Mouse (Mus musculus) hindbrain, embryonic 12.5 days (tissue): ENCODE measurements around the gene Mcemp1. TPM values are rescaled to one million over a fixed set of nuclear protein-coding genes. Genes with fewer than 3 reads are reported as not detected.

Source experiments
- ATAC-seq: fragments of 200-750 bp; cut with Nextera tagmentation; 2 replicates; pipeline ENCODE4 v1.8.0; 2017; ENCODE audit warnings: moderate TSS enrichment; ENCODE audit not compliant: low FRiP score
- H3K27ac ChIP-seq: fragments of 300-500 bp; sonication (generic); 2 replicates; pipeline ENCODE4 v1.5.1; 2016; ENCODE audit warnings: mild to moderate bottlenecking
- H3K27me3 ChIP-seq: fragments of 300-500 bp; sonication (generic); 2 replicates; pipeline ENCODE4 v1.6.1; 2016; ENCODE audit warnings: mild to moderate bottlenecking
- H3K36me3 ChIP-seq: fragments of 300-500 bp; sonication (generic); 2 replicates; pipeline ENCODE4 v1.6.1; 2016; ENCODE audit warnings: mild to moderate bottlenecking
- H3K4me1 ChIP-seq: fragments of 300-500 bp; sonication (generic); 2 replicates; pipeline ENCODE4 v1.6.1; 2016
- H3K4me2 ChIP-seq: fragments of 300-500 bp; sonication (generic); replicated peaks from 2 replicates; pipeline ENCODE4 v1.6.1; 2016; ENCODE audit warnings: mild to moderate bottlenecking
- H3K4me3 ChIP-seq: fragments of 300-500 bp; sonication (generic); 2 replicates; pipeline ENCODE4 v1.5.1; 2016; ENCODE audit warnings: mild to moderate bottlenecking
- H3K9ac ChIP-seq: fragments of 300-500 bp; sonication (generic); 2 replicates; pipeline ENCODE4 v1.6.1; 2016; ENCODE audit warnings: mild to moderate bottlenecking, moderate library complexity
- H3K9me3 ChIP-seq: fragments of 300-500 bp; sonication (generic); replicated peaks from 2 replicates; pipeline ENCODE4 v1.6.1; 2016; ENCODE audit warnings: mild to moderate bottlenecking
- WGBS: fragments of 180-500 bp; shearing (Covaris S2); methylation state at CpG from one replicate; pipeline ENCODE4 v1.1.7; 2016; 5-methylcytosine and 5-hydroxymethylcytosine counted together
- polyA plus RNA-seq: library from polyadenylated mRNA; unstranded; fragments of >200 nt; fragmentation: Nextera tagmentation; extraction: Ambion mirVana; gene quantifications from 2 replicates; pipeline ENCODE4 v1.2.1, GENCODE M21; 2016

The Mcemp1 gene
- polyA plus RNA-seq, 1 experiment from 2014 or later, result 0.18 TPM

DNA sequence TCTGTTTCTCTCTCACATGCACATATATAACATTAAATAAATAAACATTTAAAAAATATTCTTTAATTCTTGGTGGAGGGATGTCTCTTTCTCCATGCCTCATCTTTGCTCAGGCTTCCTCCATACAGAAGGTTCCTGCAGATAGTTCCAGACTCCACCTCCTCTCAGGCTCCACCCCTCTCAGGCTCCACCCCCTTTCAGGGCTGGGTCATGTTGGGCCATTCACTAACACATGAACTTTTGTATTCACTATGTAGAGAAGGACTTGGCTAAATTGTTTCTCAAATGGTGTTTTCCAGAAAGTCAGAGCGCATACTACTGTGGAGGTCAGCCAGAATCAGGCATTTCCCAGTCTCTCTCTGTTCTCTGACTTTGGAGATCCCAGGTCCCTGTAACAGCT, 35.9 kb downstream of the Mcemp1 start:
- Histone ChIP-seq H3K9me3 (no peaks in the 10 kb centered on the region; the same call in 1 of the 2 replicates), H3K27ac (no peak overlapping the region), H3K36me3 (no peaks in the 10 kb centered on the region), H3K4me2 (no peak overlapping the region), H3K4me3 (no peak overlapping the region), H3K4me1 (no peaks in the 10 kb centered on the region), H3K27me3 (no peaks in the 10 kb centered on the region), H3K9ac (no peak overlapping the region)
- 93% methylated on average over 1 of the region's 1 CpGs for WGBS
- no peak for ATAC-seq

- H3K4me2 ChIP-seq, result no peak overlapping the region
- H3K36me3 ChIP-seq, result no peaks in the 10 kb centered on the region
- 27% methylated on average over 1 of the region's 4 CpGs for WGBS
- no peaks in the 10 kb centered on the region for H3K4me1 ChIP-seq
- H3K9me3 ChIP-seq, result no peaks in the 10 kb centered on the region; the same call in 1 of the 2 replicates
- H3K4me3 ChIP-seq, result no peak overlapping the region
- H3K9ac ChIP-seq, result no peak overlapping the region
- ATAC-seq, result no peak
- H3K27me3 ChIP-seq, result no peaks in the 10 kb centered on the region
- H3K27ac ChIP-seq, result no peak overlapping the region
Observed at GRCm38 (mm10) chr8:3705711-3706110, 40.2 kb downstream of the Mcemp1 start.

DNA sequence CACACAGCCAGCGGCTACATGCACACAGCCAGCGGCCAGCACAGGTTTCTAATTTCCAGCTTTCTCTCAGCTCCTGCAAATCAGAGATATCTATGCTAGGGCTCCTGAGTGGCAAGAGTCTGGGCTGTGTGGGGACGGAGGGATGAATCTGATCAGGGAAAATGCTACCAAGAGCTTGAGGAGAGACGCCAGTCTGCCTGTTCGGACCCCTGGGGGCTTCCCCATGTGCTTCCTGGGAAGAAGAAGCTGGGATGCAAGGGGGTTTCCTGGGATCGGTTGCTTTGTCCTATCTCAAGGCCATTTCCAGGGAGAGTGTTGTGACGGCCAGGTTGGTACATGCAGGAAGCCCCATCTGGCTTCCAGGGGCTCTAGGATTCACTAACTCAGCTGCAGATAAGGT, 42.1 kb downstream of the Mcemp1 start:
- ATAC-seq, result no peak
- Histone ChIP-seq H3K4me3 (no peak overlapping the region), H3K9me3 (no peaks in the 10 kb centered on the region), H3K27me3 (no peaks in the 10 kb centered on the region), H3K9ac (no peak overlapping the region), H3K4me1 (no peaks in the 10 kb centered on the region), H3K4me2 (no peak overlapping the region), H3K27ac (no peak overlapping the region), H3K36me3 (no peaks in the 10 kb centered on the region)
- WGBS, result 76% methylated on average over 7 of the region's 7 CpGs

- no peaks in the 10 kb centered on the region for H3K27me3 ChIP-seq
- no peak overlapping the region for H3K4me2 ChIP-seq
- no peaks in the 10 kb centered on the region for H3K4me1 ChIP-seq
- WGBS, result 80% methylated on average over 3 of the region's 3 CpGs
- ATAC-seq, result no peak
- H3K36me3 ChIP-seq, result no peaks in the 10 kb centered on the region
- H3K4me3 ChIP-seq, result no peak overlapping the region
- no peaks in the 10 kb centered on the region for H3K9me3 ChIP-seq
- H3K27ac ChIP-seq, result no peak overlapping the region
- H3K9ac ChIP-seq, result no peak overlapping the region
Observed at GRCm38 (mm10) chr8:3710312-3710711, 44.8 kb downstream of the Mcemp1 start.

DNA sequence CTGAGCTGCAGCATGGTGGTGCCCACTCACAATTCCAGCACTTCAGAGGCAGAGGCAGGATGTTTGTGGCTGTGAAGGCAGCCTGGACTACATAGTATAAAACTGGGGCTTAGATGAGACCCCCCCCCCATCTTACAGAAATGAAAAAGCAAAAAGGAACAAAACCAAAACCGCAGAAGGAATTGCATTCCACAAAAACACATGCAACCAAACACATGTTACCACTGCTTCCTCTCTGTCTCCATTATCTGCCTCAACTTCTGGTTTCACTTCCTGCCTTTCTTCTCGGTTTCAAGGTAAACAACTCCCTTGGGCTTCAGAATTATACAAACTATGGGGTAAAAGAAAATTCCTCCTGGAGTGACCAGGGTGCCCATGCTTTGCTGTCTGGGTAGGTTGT, 46.1 kb downstream of the Mcemp1 start:
- WGBS, result 65% methylated on average over 2 of the region's 2 CpGs
- Histone ChIP-seq H3K36me3 (no peaks in the 10 kb centered on the region), H3K4me3 (no peak overlapping the region), H3K4me2 (no peak overlapping the region), H3K9ac (no peak overlapping the region), H3K27ac (no peak overlapping the region), H3K9me3 (no peaks in the 10 kb centered on the region), H3K4me1 (no peaks in the 10 kb centered on the region), H3K27me3 (no peaks in the 10 kb centered on the region)
- no peak for ATAC-seq

DNA sequence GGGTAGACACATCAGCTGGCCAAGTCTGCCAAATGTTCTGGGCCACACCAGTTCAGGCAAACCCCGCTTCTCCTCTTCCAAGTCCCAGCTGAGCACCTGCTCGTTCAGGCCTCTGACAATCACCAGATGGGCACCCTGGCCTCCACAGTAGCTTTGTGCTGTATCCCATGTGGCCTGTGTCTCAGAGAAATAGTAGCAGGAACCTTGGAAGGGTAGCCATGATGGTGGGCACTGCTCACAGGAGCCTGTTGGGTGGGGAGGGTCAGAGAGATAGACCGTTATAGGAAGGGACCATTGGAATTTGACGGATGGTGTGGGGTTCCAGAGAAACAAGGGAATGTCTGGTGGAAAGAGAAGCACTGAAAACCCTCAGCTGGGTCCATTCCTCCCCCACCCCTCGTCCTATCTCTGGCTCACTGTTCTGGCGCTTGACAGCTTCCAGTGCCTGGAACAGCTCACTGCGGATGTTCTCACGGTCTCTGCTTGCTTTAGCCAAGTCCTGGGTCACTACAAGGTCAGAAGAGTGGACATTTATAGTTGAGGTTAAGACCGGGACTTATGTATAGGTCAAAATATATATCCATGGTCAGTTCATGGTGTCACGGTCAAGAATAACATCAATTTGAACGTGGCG, 51.9 kb downstream of the Mcemp1 start:
- no peak overlapping the region for H3K4me2 ChIP-seq
- ATAC-seq, result no peak
- no peak overlapping the region for H3K27ac ChIP-seq
- no peak overlapping the region for H3K4me3 ChIP-seq
- H3K27me3 ChIP-seq, result no peaks in the 10 kb centered on the region
- no peaks in the 10 kb centered on the region for H3K4me1 ChIP-seq
- no peaks in the 10 kb centered on the region for H3K36me3 ChIP-seq
- no peaks in the 10 kb centered on the region for H3K9me3 ChIP-seq
- no peak overlapping the region for H3K9ac ChIP-seq
- 87% methylated on average over 12 of the region's 12 CpGs for WGBS

- no peak overlapping the region for H3K4me3 ChIP-seq
- ATAC-seq, result peak; percentile 26; the same call in 1 of the 2 replicates
- 17% methylated on average over 14 of the region's 14 CpGs for WGBS
- no peaks in the 10 kb centered on the region for H3K36me3 ChIP-seq
- H3K27me3 ChIP-seq, result no peaks in the 10 kb centered on the region
- H3K4me1 ChIP-seq, result no peaks in the 10 kb centered on the region
- no peak overlapping the region for H3K27ac ChIP-seq
- H3K9me3 ChIP-seq, result no peaks in the 10 kb centered on the region
- H3K9ac ChIP-seq, result no peak overlapping the region
- no peak overlapping the region for H3K4me2 ChIP-seq
Observed at GRCm38 (mm10) chr8:3718559-3718958, 53.0 kb downstream of the Mcemp1 start.

Other genes starting within 250 kb of the Mcemp1 start
- gene Pex11g, start 198.1 kb upstream of the Mcemp1 start, polyA plus RNA-seq, result 3.7 and 4.3 TPM in 2 replicates
- not detected in 2 replicates for gene Tex45, start 194.9 kb upstream of the Mcemp1 start, polyA plus RNA-seq
- 77.9 and 79.9 TPM in 2 replicates for gene Zfp358, start 172.6 kb upstream of the Mcemp1 start, polyA plus RNA-seq
- 79.5 and 83.2 TPM in 2 replicates for gene Mcoln1, start 165.3 kb upstream of the Mcemp1 start, polyA plus RNA-seq
- 32.6 and 38.9 TPM in 2 replicates for gene Pnpla6, start 150.4 kb upstream of the Mcemp1 start, polyA plus RNA-seq
- 1.5 and 2.0 TPM in 2 replicates for gene C330021F23Rik, start 97.8 kb upstream of the Mcemp1 start, polyA plus RNA-seq
- 26.8 and 27.4 TPM in 2 replicates for gene Camsap3, start 78.5 kb upstream of the Mcemp1 start, polyA plus RNA-seq
- gene Xab2, start 44.4 kb upstream of the Mcemp1 start, polyA plus RNA-seq, result 58.9 and 59.6 TPM in 2 replicates
- 112 and 116 TPM in 2 replicates for gene Pet100, start 44.2 kb upstream of the Mcemp1 start, polyA plus RNA-seq
- 0.56 and 0.87 TPM in 2 replicates for gene Pcp2, start 40.2 kb upstream of the Mcemp1 start, polyA plus RNA-seq
- gene Stxbp2, start 34.8 kb upstream of the Mcemp1 start, polyA plus RNA-seq, result 27.1 and 27.3 TPM in 2 replicates
- gene Retn, start 10.0 kb upstream of the Mcemp1 start, polyA plus RNA-seq, result 0.43 TPM in 1 of 2 replicates, not detected in the other
- 5.3 and 8.4 TPM in 2 replicates for gene Fcor, start 6.6 kb downstream of the Mcemp1 start, polyA plus RNA-seq
- gene Trappc5, start 10.5 kb downstream of the Mcemp1 start, polyA plus RNA-seq, result 43.3 and 46.3 TPM in 2 replicates
- 0.37 and 0.60 TPM in 2 replicates for gene Fcer2a, start 28.4 kb downstream of the Mcemp1 start, polyA plus RNA-seq
- gene Clec4g, start 54.9 kb downstream of the Mcemp1 start, polyA plus RNA-seq, result 0.17 TPM in 1 of 2 replicates, not detected in the other
- not detected in 2 replicates for gene Cd209a, start 83.2 kb downstream of the Mcemp1 start, polyA plus RNA-seq
- not detected in 2 replicates for gene Cd209e, start 188.6 kb downstream of the Mcemp1 start, polyA plus RNA-seq
- gene Cd209d, start 212.8 kb downstream of the Mcemp1 start, polyA plus RNA-seq, result not detected in 2 replicates